Mouse (Mus musculus) C2C12 (cell line): ENCODE data around the gene Gm2012.
"Not testable (repeated sequence)": the region's sequence is repeated elsewhere in the genome, so short reads cannot be mapped to it uniquely, and the experiment has no call there.

Experiments
- CEBPB ChIP-seq: IDR thresholded peaks from one replicate; pipeline ENCODE4 v1.6.1; 2011; ENCODE audit warnings: low read depth, mild to moderate bottlenecking, control low read depth, moderate library complexity
- CTCF ChIP-seq: IDR thresholded peaks from one replicate; pipeline ENCODE4 v1.5.1; 2011; ENCODE audit not compliant: control insufficient read depth, insufficient read depth, insufficient read length
- FOSL1 ChIP-seq: IDR thresholded peaks from one replicate; pipeline ENCODE4 v1.8.0; 2011; ENCODE audit warnings: mild to moderate bottlenecking, low read length; ENCODE audit not compliant: poor library complexity, insufficient read depth, severe bottlenecking
- MAX ChIP-seq: IDR thresholded peaks from one replicate; pipeline ENCODE4 v1.6.1; 2011; ENCODE audit warnings: mild to moderate bottlenecking, control low read depth
- MYOD1 ChIP-seq: IDR thresholded peaks from one replicate; pipeline ENCODE4 v1.6.1; 2011; ENCODE audit warnings: low read depth; ENCODE audit not compliant: control insufficient read depth, insufficient read length
- MYOG ChIP-seq: IDR thresholded peaks from one replicate; pipeline ENCODE4 v1.6.1; 2011; ENCODE audit not compliant: control insufficient read depth, insufficient read length; ENCODE audit errors: extremely low read depth
- USF1 ChIP-seq: IDR thresholded peaks from one replicate; pipeline ENCODE4 v1.6.1; 2011; ENCODE audit warnings: low read depth, mild to moderate bottlenecking, control low read depth, moderate library complexity

DNA sequence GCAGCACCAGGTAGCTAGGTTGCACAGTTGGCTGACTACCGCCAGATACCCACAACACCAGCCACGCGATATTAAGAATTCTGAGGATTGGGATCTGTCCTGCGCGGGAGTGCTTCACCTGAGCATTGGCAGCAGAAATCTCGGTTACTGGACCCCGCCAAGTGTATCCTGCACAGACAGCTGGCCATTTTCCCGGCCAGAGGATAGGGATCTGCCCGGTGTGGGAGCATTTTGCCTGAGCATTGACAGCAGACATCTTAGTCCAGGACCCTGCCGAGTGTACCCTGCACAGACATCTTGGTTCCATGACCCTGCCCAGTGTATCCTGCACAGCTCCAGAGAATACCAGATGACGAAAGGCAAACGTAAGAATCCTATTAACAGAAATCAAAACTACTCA, 72.0 kb downstream of the Gm2012 start:
- not testable (repeated sequence) for TF ChIP-seq FOSL1, USF1, CTCF, MAX, CEBPB, MYOG, MYOD1
